Mouse (Mus musculus) forebrain, postnatal 0 days (tissue): Measurements from ENCODE around the gene Irf2bp1. TPM values are rescaled to one million over a fixed set of nuclear protein-coding genes. Genes with fewer than 3 reads are reported as not detected.
A peak's percentile ranks its signal among the peaks of the same experiment; 100 is the strongest.

Source experiments
- ATAC-seq: fragments of 200-750 bp; cut with Nextera tagmentation; 2 replicates; pipeline ENCODE4 v1.8.0; 2017; ENCODE audit warnings: mild to moderate bottlenecking, moderate library complexity
- DNase-seq: peaks from one replicate; pipeline ENCODE4 v3.0.0-alpha.2; 2015
- H3K27ac ChIP-seq: fragments of 300-500 bp; sonication (generic); 2 replicates; pipeline ENCODE4 v1.5.1; 2014; ENCODE audit warnings: low read depth, mild to moderate bottlenecking, antibody characterized with exemption, low read length, moderate library complexity, mixed read lengths
- H3K27me3 ChIP-seq: fragments of 300-500 bp; sonication (generic); 2 replicates; pipeline ENCODE4 v1.6.1; 2014; ENCODE audit warnings: mild to moderate bottlenecking, low read length, mixed read lengths; ENCODE audit not compliant: insufficient read depth
- H3K36me3 ChIP-seq: fragments of 300-500 bp; sonication (generic); 2 replicates; pipeline ENCODE4 v1.6.1; 2014; ENCODE audit warnings: mild to moderate bottlenecking, moderate library complexity; ENCODE audit not compliant: insufficient read depth
- H3K4me1 ChIP-seq: fragments of 300-500 bp; sonication (generic); 2 replicates; pipeline ENCODE4 v1.6.1; 2014; ENCODE audit warnings: antibody characterized with exemption; ENCODE audit not compliant: insufficient read depth
- H3K4me2 ChIP-seq: fragments of 300-500 bp; sonication (generic); 2 replicates; pipeline ENCODE4 v1.6.1; 2014; ENCODE audit warnings: low read depth, mild to moderate bottlenecking, moderate library complexity
- H3K4me3 ChIP-seq: fragments of 300-500 bp; sonication (generic); 2 replicates; pipeline ENCODE4 v1.5.1; 2014; ENCODE audit warnings: low read depth, low read length, mixed read lengths
- H3K9ac ChIP-seq: fragments of 300-500 bp; sonication (generic); 2 replicates; pipeline ENCODE4 v1.6.1; 2014; ENCODE audit warnings: mild to moderate bottlenecking
- H3K9me3 ChIP-seq: fragments of 300-500 bp; sonication (generic); 2 replicates; pipeline ENCODE4 v1.6.1; 2016; ENCODE audit warnings: low read length
- CTCF ChIP-seq: sonication (generic); IDR thresholded peaks from 2 replicates; pipeline ENCODE4 v1.5.1; 2016; ENCODE audit warnings: antibody characterized with exemption, control low read depth, low read depth
- WGBS: fragments of 180-500 bp; shearing (Covaris S2); extraction: QIAGEN DNeasy Blood & Tissue Kit; methylation state at CpG from one replicate; pipeline ENCODE4 v1.1.7; 2014; 5-methylcytosine and 5-hydroxymethylcytosine counted together
- polyA plus RNA-seq: library from polyadenylated mRNA; unstranded; fragments of >200 nt; fragmentation: Nextera tagmentation; extraction: Ambion mirVana; gene quantifications from 2 replicates; pipeline ENCODE4 v1.2.1, GENCODE M21; 2015
- total RNA-seq: library from RNA; depleted of rRNA; stranded (reverse); fragments of >200 nt; gene quantifications from 2 replicates; pipeline ENCODE4 v1.2.3, GENCODE M21; 2014

Irf2bp1 gene
- total and polyA plus RNA-seq, 2 experiments from 2014 or later, result 27.2 to 129 TPM

DNA sequence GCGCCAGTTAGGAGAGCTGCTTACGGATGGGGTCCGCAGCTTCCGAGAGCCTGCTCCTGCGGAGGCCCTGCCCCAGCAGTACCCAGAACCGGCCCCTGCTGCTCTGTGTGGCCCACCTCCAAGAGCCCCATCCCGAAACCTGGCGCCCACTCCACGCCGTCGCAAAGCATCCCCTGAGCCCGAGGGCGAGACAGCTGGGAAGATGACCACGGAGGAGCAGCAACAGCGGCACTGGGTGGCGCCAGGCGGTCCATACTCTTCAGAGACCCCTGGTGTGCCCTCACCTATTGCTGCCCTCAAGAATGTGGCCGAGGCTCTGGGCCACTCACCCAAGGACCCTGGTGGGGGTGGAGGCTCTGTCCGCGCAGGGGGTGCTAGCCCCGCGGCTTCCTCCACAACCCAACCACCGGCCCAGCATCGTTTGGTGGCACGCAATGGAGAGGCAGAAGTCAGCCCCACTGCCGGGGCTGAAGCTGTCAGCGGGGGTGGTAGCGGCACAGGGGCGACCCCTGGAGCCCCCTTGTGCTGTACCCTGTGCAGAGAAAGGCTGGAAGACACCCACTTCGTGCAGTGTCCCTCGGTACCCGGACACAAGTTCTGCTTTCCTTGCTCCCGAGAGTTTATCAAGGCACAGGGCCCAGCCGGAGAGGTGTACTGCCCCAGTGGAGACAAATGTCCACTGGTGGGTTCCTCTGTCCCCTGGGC, 1.7 kb downstream of the Irf2bp1 start:
- Histone ChIP-seq H3K4me3 (peak overlapping the region; percentile 82; the same call in 1 of the 2 replicates), H3K4me1 (peaks cover 20% of the 10 kb centered on the region), H3K27ac (no peak overlapping the region), H3K27me3 (no peaks in the 10 kb centered on the region), H3K9me3 (no peaks in the 10 kb centered on the region), H3K4me2 (peak overlapping the region; percentile 95), H3K9ac (no peak overlapping the region), H3K36me3 (peaks cover 17% of the 10 kb centered on the region)
- TF ChIP-seq CTCF, result no peak
- ATAC-seq, result no peak
- DNase-seq, result no peak
- WGBS, result 79% methylated on average over 34 of the region's 34 CpGs

DNA sequence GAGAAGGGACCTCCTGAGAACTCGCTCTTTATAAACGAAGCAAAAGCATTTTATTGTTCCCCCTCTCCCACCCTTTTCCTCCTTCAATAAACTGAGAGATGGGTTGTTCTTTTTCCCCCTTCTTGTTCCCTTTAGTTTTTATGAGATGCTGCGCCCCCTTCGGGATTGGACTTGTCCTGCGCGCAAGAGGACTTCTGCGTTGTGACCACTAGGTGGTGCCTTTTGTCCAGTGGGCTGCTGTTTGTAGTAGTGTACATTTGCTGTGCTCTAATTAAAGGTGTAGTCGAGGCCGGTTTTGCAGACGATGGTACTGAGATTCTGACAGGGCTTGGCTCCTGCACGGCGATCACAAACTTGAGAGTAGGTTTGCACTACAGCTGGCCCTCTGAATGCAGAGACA, 2.6 kb downstream of the Irf2bp1 start:
- Histone ChIP-seq H3K27me3 (no peaks in the 10 kb centered on the region), H3K27ac (no peak overlapping the region), H3K4me1 (peaks cover 20% of the 10 kb centered on the region), H3K4me2 (no peak overlapping the region; the same call in 1 of the 2 replicates), H3K9me3 (no peaks in the 10 kb centered on the region), H3K9ac (no peak overlapping the region), H3K36me3 (peaks cover 17% of the 10 kb centered on the region), H3K4me3 (no peak overlapping the region)
- 6% methylated on average over 12 of the region's 12 CpGs for WGBS
- peak; percentile 99 for TF ChIP-seq CTCF
- ATAC-seq (peak; percentile 13; the same call in 1 of the 2 replicates), DNase-seq (peak; percentile 91)

DNA sequence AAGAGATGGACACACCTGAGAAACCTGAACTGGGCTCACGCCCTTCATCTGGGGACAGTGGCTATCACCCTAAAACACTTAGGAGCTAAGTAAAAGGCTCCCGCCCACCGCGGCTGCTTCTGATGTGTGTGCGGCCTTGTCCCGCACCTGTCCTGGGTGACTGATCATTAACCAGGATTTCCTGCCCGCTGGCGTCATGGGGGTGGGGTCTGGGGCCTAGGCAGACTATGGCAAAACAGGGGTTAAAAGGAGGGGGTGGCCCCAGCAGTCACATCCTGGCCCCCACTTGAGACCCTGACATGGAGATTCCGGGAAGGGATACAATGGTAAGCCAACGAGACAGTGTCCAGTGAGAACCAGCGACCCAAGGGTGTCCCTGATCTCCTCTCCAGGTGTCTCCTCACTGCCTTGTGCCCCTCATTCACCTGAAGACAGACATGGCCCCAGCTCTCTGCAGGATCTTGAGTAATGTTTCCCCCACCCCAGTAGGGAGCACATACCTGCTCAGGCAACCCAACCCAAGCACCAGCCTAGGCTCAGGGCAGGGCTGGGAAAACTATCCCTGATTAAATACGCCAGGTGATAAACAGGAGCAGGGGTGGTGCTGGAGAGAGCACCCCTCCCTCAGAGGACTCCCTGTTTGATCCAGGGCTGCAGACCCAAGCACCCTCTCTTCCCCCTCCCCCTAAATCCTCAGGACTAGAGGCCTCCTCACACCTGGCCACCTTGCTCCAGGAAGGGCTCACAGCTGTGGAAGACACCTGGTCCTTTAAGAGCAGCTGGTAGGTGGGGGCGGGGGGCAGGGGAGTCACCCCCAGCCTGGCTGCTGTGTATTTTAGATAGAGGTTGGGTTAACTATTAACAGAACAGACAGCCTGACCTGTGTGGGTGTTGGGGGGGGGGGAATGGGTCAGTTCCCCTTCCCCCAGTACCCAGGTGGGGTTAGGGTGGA, 3.5 kb downstream of the Irf2bp1 start:
- H3K27ac ChIP-seq, result no peak overlapping the region
- no peak for TF ChIP-seq CTCF
- H3K4me1 ChIP-seq, result peaks cover 20% of the 10 kb centered on the region
- H3K9ac ChIP-seq, result no peak overlapping the region
- ATAC-seq, result no peak
- DNase-seq, result no peak
- 80% methylated on average over 13 of the region's 13 CpGs for WGBS
- no peaks in the 10 kb centered on the region for H3K9me3 ChIP-seq
- H3K4me2 ChIP-seq, result no peak overlapping the region
- H3K27me3 ChIP-seq, result no peaks in the 10 kb centered on the region
- no peak overlapping the region for H3K4me3 ChIP-seq
- H3K36me3 ChIP-seq, result peaks cover 17% of the 10 kb centered on the region

DNA sequence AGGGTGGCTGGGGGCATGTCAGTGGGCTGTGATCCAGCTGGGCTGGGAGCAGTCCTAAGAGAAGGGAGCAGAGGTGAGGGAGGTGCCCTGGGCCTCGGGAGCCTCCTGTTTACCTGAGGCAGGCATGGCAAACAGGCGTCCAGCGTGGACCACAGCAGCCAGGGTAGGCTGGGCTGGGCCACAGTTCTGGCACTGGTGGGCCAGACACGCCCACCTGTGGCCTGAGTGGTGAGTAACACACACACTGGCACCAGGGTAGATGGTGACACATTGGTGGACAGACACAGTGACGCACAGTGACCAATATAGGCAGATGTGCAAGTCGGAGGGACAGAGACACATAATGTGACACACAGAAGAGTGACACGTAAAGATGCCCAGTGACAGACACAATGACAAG, 6.7 kb downstream of the Irf2bp1 start:
- Histone ChIP-seq H3K27me3 (no peaks in the 10 kb centered on the region), H3K36me3 (peaks cover 13% of the 10 kb centered on the region), H3K4me1 (peaks cover 6% of the 10 kb centered on the region), H3K27ac (no peak overlapping the region), H3K9me3 (no peaks in the 10 kb centered on the region), H3K4me2 (no peak overlapping the region), H3K4me3 (no peak overlapping the region), H3K9ac (no peak overlapping the region)
- no peak for ATAC-seq
- WGBS, result 77% methylated on average over 7 of the region's 7 CpGs
- TF ChIP-seq CTCF, result no peak
- DNase-seq, result no peak

DNA sequence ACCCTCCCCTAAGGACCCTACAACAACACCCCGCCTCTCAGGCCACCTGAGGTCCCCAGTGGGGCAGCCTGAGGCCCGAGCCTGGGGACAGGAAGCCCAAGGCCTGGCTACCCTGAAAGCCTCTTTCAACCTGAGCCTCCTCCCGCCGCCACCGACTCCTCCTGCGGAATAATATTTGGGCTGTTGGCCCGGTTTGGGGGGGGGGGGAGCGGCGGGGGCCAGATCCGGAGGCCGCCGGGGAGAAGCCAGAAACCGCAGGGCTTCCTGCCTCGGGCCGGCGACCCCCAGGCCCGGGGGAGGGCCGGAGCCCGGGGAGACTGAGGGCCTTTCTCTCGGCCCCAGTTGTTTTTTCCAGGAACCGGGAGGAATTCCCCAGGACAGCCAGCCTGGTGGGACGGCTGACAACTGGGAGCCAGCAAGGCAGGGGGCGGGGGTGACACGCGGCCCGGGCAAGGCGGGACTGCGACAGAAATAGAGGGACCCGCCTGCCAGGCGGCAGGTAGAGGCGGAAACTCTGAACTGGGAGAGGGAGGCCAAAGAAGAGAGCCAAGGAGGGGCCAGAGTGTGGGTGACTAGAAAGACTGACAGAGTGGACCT, 8.3 kb downstream of the Irf2bp1 start:
- 6% methylated on average over 26 of the region's 31 CpGs for WGBS
- peak overlapping the region; percentile 39 for H3K4me2 ChIP-seq
- no peaks in the 10 kb centered on the region for H3K9me3 ChIP-seq
- ATAC-seq, result no peak
- DNase-seq, result no peak
- peak overlapping the region; percentile 12; the same call in 1 of the 2 replicates for H3K4me3 ChIP-seq
- H3K36me3 ChIP-seq, result 0 out of 2 replicates have a peak, but pooled peaks cover 3% of the 10 kb centered on the region
- no peak overlapping the region for H3K27ac ChIP-seq
- no peak for TF ChIP-seq CTCF
- H3K27me3 ChIP-seq, result no peaks in the 10 kb centered on the region
- no peaks in the 10 kb centered on the region for H3K4me1 ChIP-seq
- peak overlapping the region; percentile 40 for H3K9ac ChIP-seq

DNA sequence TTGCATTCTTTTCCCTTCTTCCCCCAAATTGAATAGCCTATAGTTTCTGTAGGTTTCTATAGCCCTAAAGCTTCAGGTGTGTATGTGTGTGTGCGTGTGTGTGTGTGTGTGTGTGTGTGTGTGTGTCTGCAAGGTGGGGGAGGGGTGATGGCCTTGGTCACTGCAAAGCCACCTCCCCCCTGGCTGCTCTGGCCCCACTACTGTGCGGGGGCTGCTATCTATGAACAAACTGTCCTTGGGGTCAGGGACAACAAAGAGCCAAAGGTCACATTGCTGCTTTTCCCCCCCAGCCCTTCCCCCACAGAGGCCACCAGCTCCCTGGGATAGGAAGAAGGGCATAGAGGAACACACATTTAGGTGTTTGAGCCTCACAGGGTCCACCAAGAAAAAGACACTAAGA, 9.0 kb downstream of the Irf2bp1 start:
- Histone ChIP-seq H3K4me1 (no peaks in the 10 kb centered on the region), H3K27ac (no peak overlapping the region), H3K9ac (no peak overlapping the region), H3K4me3 (no peak overlapping the region), H3K36me3 (no peaks in the 10 kb centered on the region), H3K4me2 (no peak overlapping the region), H3K27me3 (no peaks in the 10 kb centered on the region), H3K9me3 (no peaks in the 10 kb centered on the region)
- no peak for DNase-seq
- 59% methylated on average over 2 of the region's 2 CpGs for WGBS
- no peak for TF ChIP-seq CTCF
- no peak for ATAC-seq
